Mouse (Mus musculus) gastrocnemius, postnatal 10 days (tissue): ENCODE measurements at regions not wholly inside any gene's neighbourhood (a gene's known extent, or its start where the extent isn't known, plus 50 kb on each side); places are given as distances from the start of the nearest gene placed in this dataset.
"Not testable (repeated sequence)": the region's sequence is repeated elsewhere in the genome, so short reads cannot be mapped to it uniquely, and the experiment has no call there.

Experiments used
- DNase-seq: peaks from one replicate; pipeline ENCODE4 v3.0.0; 2021; ENCODE audit warnings: mixed read lengths

DNA sequence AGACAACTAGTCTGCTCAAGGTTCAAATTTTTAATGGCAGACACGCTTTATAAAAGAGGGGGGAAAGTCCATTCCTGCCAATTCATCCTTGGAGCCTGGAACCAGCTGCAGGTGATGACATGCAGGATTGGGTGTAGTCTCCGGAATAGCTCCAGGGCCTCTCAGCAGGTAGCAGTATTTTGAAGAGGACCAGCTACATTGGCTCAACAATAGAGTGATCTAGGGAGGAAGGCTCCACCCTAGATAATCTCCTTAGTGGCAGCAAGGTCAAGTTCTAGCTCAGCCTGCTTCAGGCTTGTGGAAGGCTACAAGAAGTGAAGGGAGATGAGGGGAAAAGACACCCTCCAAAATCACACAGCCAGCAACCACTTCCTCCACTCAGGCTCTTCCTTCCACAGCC is 1405.1 kb downstream of the 4930444P10Rik start:
- not testable (repeated sequence) for DNase-seq

DNA sequence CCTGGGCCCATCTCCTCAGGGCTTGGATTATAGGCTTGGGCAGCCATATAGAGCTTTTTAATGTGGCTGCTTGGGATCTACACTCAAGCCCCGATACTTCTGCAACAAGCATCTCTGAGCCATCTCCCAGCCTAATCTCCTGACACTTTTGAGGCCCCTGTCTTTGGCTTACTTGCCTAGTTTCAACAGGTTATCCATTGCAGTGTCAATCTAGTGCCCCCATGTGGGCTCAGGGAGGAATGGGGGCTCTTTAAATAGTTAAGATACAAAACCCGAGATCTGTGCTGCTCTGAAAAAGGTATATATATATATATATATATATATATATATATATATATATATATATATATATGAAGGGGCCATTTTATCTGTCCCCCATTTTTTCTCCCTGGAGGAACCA is 1407.0 kb downstream of the 4930444P10Rik start:
- no peak for DNase-seq

DNA sequence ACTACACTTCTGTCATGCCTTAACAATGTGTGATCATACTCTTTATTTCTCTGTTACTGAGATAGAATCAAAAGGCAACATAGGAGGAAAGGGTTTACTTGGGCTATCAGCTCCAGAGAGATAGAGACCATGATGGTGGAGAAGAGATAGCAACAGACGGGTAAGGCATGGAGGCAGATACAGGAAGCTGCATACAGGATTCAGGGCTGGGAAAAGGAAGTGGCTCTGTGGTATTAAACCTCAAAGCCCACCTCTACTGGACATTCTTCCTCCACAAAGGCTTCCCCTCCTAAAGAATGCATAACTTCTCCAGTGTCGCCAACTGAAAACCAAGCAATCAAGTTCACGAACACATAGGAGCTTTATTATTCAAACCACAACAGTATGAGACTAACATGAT is 1412.7 kb downstream of the 4930444P10Rik start:
- DNase-seq: no peak

DNA sequence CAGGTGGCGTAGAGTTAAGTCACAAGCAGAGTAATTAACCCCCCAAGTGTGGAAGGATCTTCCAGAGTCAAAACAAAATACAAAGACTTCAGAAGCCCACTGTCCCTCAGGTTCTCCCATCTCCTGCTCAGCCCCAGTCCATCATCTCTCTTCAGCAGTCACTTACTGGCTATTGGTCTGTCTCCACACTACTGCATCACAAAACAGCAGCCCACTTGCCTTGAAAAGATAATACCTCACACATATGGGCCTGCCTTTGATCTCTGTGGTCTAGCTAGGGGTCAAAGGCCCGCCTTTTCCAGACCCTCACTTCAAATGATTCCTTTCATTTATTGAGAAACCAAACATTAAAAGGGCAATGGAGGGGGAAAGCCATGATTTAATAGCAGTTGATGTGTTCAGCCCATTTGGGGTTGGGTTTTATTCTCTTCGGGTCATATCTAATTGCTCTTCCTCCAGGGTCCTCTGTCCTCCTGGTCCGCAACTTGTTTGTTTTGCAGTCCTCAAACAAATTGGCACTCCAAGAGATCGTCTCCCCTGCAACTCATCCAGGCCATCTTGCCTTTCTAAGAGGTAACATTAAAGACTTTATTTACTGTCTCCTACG is 1420.6 kb downstream of the 4930444P10Rik start:
- no peak for DNase-seq

DNA sequence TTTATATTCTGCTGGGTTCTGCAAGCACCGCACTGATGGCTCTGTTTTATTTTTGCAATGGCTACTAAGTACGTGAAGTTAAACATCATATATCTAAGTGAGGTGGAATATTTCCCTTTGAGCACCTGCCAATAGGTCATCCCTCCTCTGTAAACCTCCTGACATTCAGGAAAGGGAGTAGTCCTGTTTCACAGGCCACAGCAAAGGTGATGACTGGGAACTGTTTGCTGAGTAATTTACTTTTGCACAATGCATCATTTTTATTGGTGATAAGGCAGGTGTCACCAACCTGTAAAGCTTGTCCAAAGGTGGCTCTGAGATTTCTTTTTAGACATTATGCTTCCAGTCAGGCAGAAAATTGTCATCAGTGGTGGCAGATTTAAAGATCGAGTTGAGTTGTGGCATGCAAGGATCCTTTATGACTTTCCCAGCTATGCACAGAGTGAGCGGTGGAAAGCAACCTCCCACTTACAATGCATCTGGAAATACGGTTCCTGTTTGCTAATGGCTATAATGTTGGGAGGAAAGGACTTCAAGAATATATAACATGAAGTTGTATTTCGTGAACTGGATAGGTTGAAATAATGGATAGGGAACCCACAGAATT is 1430.3 kb downstream of the 4930444P10Rik start:
- DNase-seq: no peak

DNA sequence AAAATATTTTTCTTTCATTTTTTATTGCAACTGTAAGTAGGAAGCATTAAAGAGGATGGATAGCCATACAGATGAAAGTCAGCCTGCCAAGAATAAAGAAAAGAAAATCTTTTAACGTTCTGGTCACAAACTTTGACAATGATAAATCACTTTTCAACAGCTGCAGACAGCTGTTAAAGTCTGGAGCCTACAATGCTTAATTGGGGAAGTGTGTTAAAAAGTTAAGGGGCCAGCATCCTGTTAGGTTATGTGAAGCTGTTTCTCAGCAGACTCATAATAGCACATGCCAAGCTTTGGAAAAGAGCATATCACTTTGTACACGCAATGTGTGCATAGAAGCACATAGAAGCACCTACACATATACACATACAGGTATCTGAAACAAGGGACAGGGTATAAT is 1431.3 kb downstream of the 4930444P10Rik start:
- DNase-seq: no peak

DNA sequence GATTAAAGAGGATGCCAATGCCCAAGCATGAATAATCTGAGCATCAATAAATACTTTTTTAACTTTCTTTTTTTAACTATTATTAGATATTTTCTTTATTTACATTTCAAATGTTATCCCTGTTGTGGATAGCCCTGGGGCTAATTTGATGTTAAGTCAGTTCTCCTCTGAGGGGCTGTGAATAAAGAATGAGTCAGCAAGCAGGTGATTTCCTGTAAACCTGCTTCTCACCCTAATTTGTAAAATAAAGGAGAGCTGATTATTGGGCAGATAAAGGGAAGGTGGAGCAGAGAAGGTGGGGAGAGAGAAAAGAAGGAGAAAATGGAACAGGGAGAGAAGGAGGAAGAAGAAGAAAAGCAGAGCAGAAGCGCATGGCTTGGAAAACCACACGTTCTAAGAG is 1442.8 kb downstream of the 4930444P10Rik start:
- DNase-seq: no peak

DNA sequence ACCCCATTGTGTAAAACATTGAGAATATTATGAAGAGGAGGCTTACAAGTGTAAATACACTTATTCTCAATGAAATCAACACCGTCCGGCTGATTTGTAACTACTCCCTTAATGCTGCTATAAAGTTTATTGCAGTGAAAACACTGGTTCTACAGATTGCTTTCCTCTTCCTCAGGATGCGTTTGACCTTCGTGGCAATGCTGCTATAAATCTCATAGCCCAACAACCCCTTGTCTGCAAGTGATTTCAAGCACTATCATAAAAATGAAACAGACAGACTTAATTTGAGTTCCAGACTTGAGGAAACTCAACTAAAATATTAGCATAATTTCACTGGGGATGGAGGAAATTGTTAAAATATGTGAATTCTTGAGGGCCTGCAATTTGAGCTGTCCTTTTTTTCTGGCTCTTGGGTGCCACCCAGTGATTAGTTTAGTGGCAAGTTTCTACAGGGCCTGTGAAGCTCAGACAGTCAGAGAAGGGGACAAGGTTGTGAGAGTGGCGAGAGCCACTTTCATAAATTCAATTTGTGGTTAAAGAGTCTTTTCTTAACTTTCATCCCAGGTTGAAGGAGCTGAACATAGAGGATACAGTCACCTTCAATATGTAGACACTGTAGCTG is 1457.4 kb downstream of the 4930444P10Rik start:
- DNase-seq: no peak

DNA sequence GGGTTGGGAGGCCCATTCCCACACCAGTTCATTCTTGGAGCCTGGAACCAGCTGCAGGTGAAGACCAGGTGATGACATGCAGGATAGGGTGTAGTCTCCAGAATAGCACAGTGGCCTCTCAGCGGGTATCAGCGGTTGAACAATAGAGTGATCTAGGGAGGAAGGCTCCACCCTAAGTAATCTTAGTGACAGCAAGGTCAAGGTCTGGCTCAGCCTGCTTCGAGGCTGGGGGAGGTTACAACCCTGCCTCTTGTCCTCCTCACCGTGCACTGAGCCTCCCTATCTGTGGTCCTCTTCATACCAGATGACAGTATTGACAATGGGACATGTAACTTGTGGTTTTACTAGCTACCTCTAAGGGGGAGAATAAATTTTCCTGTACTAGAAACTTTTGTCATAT is 1461.1 kb downstream of the 4930444P10Rik start:
- no peak for DNase-seq

DNA sequence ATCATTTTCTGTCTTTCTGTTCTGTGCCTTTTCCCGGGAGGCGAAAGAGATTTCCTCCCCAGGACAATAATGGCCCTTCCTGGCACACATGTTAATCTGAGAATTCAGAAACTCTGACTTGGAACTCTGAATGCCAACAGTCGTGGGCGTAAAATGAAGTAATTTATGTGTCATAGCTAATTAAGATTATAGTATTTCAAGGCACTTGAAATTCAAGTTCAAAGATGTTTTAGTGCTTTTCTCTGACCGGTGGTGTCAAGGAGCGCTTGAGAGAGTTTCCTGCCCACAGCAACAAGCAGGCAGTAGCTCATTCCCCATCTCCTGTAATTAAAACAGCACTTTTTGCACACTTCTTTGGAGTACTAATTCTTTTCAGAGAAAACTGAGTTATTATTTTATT is 1465.9 kb downstream of the 4930444P10Rik start:
- no peak for DNase-seq

DNA sequence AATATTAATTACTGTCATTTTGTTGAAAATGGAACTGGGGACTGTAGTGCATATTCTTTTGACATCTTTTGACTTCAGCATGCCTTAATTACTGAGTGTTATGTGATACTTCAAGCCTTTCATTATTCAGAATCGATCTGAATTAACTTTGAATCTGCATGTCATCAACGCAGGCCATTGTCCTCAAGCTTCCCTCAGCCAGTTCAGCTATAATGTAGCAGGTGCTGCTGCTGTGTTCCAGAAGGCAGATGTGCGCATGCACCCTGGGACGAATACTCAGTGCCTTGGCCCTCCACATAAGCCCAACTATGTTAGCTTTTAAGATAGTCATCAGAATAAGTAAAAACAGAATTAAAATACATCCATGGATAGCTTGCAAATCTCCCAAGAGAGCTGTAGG is 1466.4 kb downstream of the 4930444P10Rik start:
- DNase-seq: no peak

DNA sequence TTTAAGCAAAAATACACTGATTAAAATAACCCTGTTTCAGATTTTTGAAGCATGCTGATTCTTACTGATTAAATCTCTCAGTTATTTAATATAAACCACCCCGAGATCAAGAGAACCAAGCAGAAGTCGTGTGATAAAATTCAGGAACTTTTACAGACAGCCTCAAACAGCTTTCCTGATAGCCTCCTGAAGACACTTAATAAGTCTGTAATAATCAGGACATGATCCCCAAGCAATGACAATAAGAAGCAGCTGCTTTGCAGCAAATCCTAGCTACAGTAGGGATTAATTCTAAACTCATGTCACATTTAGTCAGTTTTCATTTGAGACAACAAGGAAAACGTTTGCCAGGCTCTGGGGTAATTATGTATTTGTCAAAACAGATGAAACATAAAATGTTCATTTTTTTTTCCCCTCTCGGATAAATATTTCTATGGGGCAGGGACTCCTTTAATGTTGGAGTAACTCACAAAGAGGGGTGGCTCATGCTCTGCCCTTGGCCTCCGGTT is 1472.1 kb downstream of the 4930444P10Rik start:
- DNase-seq: no peak

DNA sequence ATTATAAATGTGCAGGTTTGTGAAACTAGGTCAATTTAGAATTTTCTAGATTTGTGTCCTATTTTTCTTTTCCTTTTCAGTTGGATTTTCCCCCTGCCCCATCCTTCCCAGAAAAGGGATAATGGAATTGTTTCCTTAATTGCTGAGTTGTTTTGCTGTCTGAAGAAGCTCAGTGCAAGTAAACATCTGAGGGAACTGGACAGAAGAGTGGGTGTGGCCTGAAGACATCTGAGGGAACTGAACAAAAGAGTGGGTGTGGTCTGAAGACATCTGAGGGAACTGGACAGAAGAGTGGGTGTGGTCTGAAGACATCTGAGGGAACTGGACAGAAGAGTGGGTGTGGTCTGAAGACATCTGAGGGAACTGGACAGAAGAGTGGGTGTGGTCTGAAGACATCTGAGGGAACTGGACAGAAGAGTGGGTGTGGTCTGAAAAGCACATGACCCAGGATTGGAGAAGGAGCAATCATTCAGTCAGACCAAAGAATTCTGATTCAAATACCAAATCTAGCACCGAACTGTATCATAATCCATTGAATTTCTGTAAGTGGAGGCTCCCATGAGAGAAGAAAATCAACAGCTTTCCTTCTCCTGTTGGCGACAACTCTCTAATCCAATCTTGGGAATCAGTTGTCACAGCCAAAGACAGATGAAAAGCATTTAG is 1479.8 kb downstream of the 4930444P10Rik start:
- no peak for DNase-seq

DNA sequence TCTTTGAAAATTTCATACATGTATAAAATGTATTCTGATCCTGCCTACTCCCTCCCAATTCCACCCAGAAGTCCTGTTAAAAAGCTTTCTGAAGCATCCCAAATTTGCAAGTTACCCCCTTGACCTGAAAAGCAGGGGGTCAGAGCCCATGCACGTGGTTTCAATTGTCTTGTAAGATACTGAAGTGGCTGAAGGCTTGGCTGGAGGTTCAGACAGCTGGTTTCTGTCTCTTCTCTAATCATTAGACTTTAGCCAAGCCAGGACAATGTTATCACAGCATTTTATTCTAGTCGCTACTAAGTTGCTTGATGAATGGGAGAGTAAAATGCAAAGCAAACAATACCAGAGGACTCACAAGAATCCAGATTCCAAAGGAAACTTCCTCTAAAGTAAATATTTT is 1484.1 kb downstream of the 4930444P10Rik start:
- no peak for DNase-seq

DNA sequence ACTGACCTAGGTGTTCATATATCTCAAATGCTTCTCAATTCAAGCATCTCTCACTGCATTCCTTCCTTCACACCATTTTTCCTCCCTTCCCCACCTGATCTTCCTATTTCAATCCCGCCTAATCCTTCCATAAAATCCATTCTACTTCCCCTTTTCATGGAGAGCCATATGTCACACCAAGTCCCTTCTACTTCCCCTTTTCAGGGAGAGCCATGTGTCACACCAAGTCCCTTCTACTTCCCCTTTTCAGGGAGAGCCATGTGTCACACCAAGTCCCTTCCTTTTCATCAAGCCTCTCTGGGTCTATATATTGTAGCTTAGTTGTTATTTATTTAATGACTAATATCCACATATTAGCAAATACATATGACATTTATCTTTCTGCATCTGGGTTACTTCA is 1497.2 kb downstream of the 4930444P10Rik start:
- no peak for DNase-seq

DNA sequence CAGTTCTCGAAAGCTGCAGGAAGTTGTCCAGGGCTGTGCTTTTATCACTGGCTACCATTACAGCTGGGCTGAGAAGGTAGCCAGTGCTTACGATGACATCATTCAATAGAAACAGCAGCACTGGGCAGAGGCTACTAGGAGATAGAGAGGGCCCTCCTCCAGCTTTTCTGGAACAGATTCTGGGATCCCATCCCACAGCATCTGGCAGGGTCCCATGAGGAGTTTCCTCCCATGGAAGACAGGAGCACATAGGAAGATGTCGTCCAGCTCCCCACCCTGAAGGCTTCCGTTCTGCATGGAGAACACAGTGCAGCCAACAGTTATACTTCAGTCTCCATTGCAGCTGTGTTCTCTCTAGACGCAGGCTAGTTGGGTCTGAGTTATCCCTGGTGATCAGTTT is 1503.2 kb downstream of the 4930444P10Rik start:
- peak; percentile 43 for DNase-seq

DNA sequence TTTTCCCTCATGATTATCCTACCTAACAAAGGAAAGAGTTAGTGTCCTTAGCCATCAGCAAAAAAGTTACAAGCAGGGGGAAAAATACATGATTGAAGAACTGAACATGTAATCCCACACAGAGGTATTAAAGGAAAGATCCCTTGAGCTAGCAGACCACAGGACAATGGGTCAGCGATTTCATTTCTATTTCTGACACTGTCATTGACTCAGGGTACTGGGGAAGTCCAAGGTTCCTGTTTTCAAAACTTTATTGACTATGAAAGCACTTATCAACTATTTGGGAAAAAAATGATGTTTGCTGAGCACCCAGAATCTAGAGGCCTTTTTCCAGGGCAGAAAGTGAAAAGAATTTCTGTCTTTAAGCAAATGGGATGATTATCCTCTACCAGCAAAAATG is 1513.7 kb downstream of the 4930444P10Rik start:
- DNase-seq: no peak

DNA sequence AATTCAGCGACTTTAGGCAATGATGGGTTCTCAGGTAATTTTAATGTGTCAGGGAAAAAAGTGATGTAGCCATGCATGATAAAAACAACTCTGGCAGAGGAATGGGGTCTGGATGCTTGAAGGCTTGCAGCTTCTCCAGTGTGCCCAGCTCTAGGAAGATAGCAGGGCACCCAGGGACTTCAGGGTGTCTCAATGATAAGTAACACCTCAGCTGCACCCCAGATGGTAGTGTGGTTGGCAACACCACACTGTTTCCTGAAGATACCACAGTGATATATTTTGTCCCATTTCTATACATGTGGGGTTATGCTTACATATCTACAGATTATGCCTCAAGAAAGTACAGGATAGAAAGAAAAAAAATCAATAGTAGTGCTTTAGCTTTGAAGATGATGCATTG is 1516.9 kb downstream of the 4930444P10Rik start:
- DNase-seq: no peak

DNA sequence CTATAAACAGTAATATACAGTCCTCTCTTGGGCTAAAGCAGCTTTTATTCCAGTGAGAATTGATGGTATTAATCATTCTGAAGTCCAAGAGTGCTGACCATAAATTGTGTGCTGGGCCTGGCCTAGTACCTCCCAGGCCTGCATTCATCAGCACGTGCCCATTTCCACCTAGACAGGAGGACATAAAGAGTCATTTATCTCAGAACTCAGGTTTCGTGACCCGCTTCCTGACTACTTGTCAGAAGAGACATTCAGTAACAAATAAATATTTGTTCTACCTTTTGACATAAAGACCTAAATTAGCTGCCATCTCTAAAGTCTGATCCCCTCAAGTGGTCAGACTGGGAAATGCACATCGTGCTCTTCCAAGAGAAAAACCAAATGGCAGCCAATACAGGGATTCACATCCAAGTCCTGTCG is 1522.6 kb downstream of the 4930444P10Rik start:
- no peak for DNase-seq

DNA sequence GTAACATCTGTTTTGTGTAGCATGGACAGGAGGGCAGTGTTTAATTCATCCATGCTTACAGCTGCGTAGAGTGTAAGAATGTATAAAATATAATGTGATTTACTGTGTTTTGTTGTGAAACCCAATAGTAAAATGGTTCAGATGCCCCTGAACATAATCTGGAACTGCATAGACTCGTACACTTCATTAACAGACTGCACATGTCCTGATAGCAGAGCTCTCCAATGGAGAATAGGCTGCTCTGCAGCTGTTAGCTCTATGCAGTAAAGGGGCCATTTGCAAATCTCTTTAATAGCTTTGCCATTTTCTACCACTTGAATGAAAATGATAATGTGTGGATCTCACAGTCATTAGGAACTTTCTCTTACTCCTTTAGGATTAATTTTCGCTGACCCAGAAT is 1523.0 kb downstream of the 4930444P10Rik start:
- no peak for DNase-seq

DNA sequence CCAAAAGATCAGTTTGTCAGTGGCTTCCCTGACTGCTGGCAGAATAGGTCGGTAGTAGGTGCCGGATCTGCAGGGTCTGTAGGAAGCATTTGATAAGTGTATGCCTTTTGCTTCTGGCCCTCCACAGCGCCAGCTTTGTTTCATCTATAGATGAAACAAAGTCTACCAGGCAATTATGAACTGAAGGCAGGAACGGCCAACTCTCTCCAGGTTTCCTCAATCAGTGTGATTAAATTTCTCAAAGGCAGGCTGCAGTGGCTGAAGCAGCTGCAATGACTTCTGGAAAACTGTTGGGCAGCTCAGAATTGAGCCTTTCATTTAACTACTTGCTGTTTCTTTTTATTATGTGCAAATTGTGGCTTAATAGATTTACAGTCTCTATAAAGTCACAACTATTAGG is 1526.1 kb downstream of the 4930444P10Rik start:
- no peak for DNase-seq

DNA sequence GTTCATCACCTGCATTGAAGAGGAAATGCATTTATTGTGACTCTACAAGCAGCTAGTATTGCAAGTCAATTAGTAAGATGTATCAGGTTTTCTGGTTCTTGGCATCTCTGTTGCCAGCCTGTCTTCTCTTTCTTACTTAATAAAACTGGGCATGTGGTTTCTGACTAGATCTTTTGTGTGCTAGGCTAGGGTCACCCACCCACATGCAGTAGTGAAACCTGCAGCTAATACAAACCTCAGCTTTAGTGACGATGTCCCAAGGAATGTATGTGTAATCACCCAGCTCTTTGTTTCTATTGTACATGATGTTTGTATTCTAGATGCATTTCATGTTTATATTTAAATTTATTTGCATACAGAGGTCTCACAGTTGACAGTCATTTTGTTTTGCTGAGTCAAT is 1526.7 kb downstream of the 4930444P10Rik start:
- no peak for DNase-seq
